Mouse (Mus musculus) neural tube, embryonic 11.5 days (tissue): ENCODE data around the gene Ubl3. TPM values are rescaled to one million over a fixed set of nuclear protein-coding genes. Genes with fewer than 3 reads are reported as not detected.

Experiments used
- ATAC-seq: fragments of 200-750 bp; cut with Nextera tagmentation; 2 replicates; pipeline ENCODE4 v1.8.0; 2017; ENCODE audit warnings: moderate number of reproducible peaks, mild to moderate bottlenecking, moderate TSS enrichment, moderate library complexity; ENCODE audit not compliant: insufficient read depth, low FRiP score, low TSS enrichment
- DNase-seq: peaks from one replicate; pipeline ENCODE4 v3.0.0-alpha.2; 2015; ENCODE audit warnings: low spot score
- H3K27ac ChIP-seq: fragments of 300-500 bp; sonication (generic); 2 replicates; pipeline ENCODE4 v1.5.1; 2014; ENCODE audit warnings: low read depth, mild to moderate bottlenecking, low read length
- H3K27me3 ChIP-seq: fragments of 300-500 bp; sonication (generic); 2 replicates; pipeline ENCODE4 v1.6.1; 2014; ENCODE audit warnings: mild to moderate bottlenecking, low read length, mixed read lengths; ENCODE audit not compliant: control insufficient read depth, insufficient read depth
- H3K36me3 ChIP-seq: fragments of 300-500 bp; sonication (generic); 2 replicates; pipeline ENCODE4 v1.6.1; 2014; ENCODE audit warnings: mild to moderate bottlenecking, low read length, moderate library complexity, mixed read lengths; ENCODE audit not compliant: control insufficient read depth, insufficient read depth
- H3K4me1 ChIP-seq: fragments of 300-500 bp; sonication (generic); 2 replicates; pipeline ENCODE4 v1.6.1; 2014; ENCODE audit warnings: low read length, mixed read lengths; ENCODE audit not compliant: control insufficient read depth, insufficient read depth
- H3K4me2 ChIP-seq: fragments of 300-500 bp; sonication (generic); 2 replicates; pipeline ENCODE4 v1.6.1; 2014; ENCODE audit warnings: low read depth, mild to moderate bottlenecking, moderate library complexity
- H3K4me3 ChIP-seq: fragments of 300-500 bp; sonication (generic); 2 replicates; pipeline ENCODE4 v1.5.1; 2014; ENCODE audit warnings: low read depth, low read length
- H3K9ac ChIP-seq: fragments of 300-500 bp; sonication (generic); 2 replicates; pipeline ENCODE4 v1.6.1; 2014; ENCODE audit warnings: mild to moderate bottlenecking, low read length
- H3K9me3 ChIP-seq: fragments of 300-500 bp; sonication (generic); 2 replicates; pipeline ENCODE4 v1.6.1; 2016; ENCODE audit warnings: low read length; ENCODE audit not compliant: control insufficient read depth
- WGBS: fragments of 180-500 bp; shearing (Covaris S2); extraction: QIAGEN DNeasy Blood & Tissue Kit; methylation state at CpG from one replicate; pipeline ENCODE4 v1.1.7; 2014; 5-methylcytosine and 5-hydroxymethylcytosine counted together
- polyA plus RNA-seq: library from polyadenylated mRNA; unstranded; fragments of >200 nt; fragmentation: Nextera tagmentation; extraction: Ambion mirVana; gene quantifications from 2 replicates; pipeline ENCODE4 v1.2.1, GENCODE M21; 2014

Ubl3 gene
- polyA plus RNA-seq, 1 experiment from 2014 or later = 83.6 TPM

GRCm38 (mm10) chr5:148466116-148466515 lies 86.5 kb downstream of the Ubl3 start:
- DNase-seq (no peak), ATAC-seq (no peak)
- Histone ChIP-seq H3K27ac (no peak overlapping the region), H3K9me3 (no peaks in the 10 kb centered on the region), H3K4me1 (peaks cover 4% of the 10 kb centered on the region; the same call in 1 of the 2 replicates), H3K27me3 (no peaks in the 10 kb centered on the region), H3K4me3 (no peak overlapping the region), H3K4me2 (no peak overlapping the region), H3K36me3 (no peaks in the 10 kb centered on the region), H3K9ac (no peak overlapping the region)
- WGBS = 87% methylated on average over 5 of the region's 5 CpGs

GRCm38 (mm10) chr5:148465091-148465490 lies 87.5 kb downstream of the Ubl3 start:
- H3K9me3 ChIP-seq = no peaks in the 10 kb centered on the region
- H3K9ac ChIP-seq = no peak overlapping the region
- H3K27me3 ChIP-seq = no peaks in the 10 kb centered on the region
- H3K4me3 ChIP-seq = no peak overlapping the region
- H3K27ac ChIP-seq = no peak overlapping the region
- H3K4me1 ChIP-seq = peaks cover 4% of the 10 kb centered on the region; the same call in 1 of the 2 replicates
- DNase-seq (no peak), ATAC-seq (no peak)
- 88% methylated on average over 9 of the region's 9 CpGs for WGBS
- no peaks in the 10 kb centered on the region for H3K36me3 ChIP-seq
- H3K4me2 ChIP-seq = no peak overlapping the region

- peaks cover 4% of the 10 kb centered on the region; the same call in 1 of the 2 replicates for H3K4me1 ChIP-seq
- H3K9me3 ChIP-seq = no peaks in the 10 kb centered on the region
- H3K27me3 ChIP-seq = no peaks in the 10 kb centered on the region
- no peak overlapping the region for H3K4me2 ChIP-seq
- no peaks in the 10 kb centered on the region for H3K36me3 ChIP-seq
- H3K27ac ChIP-seq = no peak overlapping the region
- WGBS = 74% methylated on average over 7 of the region's 7 CpGs
- H3K9ac ChIP-seq = no peak overlapping the region
- DNase-seq (no peak), ATAC-seq (no peak)
- no peak overlapping the region for H3K4me3 ChIP-seq
Measured at GRCm38 (mm10) chr5:148464489-148464888, 88.1 kb downstream of the Ubl3 start.

GRCm38 (mm10) chr5:148463783-148464294 lies 88.8 kb downstream of the Ubl3 start:
- Histone ChIP-seq H3K4me3 (no peak overlapping the region), H3K4me2 (no peak overlapping the region), H3K4me1 (peaks cover 4% of the 10 kb centered on the region; the same call in 1 of the 2 replicates), H3K9me3 (no peaks in the 10 kb centered on the region), H3K27ac (no peak overlapping the region), H3K9ac (no peak overlapping the region), H3K27me3 (no peaks in the 10 kb centered on the region), H3K36me3 (no peaks in the 10 kb centered on the region)
- no peak for DNase-seq
- WGBS = 91% methylated on average over 6 of the region's 6 CpGs
- ATAC-seq = no peak

Other genes with a start within 250 kb of the Ubl3 start
- gene Slc7a1, start 152.9 kb downstream of the Ubl3 start, polyA plus RNA-seq = 27.1 and 28.5 TPM in 2 replicates